Mouse (Mus musculus): ENCODE results near the gene Nfkb2.
A peak's percentile ranks its signal among the peaks of the same experiment; 100 is the strongest.

The Nfkb2 gene

DNA sequence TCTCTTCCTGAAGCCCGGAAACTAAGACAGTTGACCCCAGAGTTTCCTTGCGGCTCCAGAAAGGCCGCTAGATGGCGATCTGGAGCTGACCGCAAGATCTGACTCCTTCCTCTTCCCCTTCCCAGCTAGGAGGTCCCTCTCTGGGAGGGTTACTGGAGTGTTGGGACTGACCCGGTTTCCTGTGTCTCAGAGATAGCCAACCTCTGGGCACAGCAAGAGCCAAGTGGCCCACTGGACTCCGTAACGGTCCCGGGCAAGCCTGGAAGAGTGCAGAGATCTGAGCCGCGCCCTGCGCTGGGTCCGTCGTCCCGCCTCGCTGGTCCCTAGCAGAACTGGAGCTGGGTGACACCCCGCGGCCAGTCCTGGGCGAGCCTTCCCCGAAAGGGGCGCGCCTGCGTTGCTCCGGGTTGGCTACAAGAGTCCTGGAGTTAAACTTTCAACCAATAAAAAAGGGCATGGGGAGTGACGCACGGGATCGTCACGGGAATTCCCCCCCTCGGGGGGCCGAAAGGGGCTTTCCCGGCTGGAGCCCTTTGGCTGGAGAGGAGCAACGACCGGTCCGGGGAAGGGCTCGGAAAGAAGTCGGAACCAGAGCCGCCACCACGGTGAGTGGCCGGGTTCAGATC, at the start of gene Nfkb2:
Nfkb2 (plus strand) TSS at position 105 of the 626 bp plus-strand sequence.
- peak; percentile 79 for DNase-seq

DNA sequence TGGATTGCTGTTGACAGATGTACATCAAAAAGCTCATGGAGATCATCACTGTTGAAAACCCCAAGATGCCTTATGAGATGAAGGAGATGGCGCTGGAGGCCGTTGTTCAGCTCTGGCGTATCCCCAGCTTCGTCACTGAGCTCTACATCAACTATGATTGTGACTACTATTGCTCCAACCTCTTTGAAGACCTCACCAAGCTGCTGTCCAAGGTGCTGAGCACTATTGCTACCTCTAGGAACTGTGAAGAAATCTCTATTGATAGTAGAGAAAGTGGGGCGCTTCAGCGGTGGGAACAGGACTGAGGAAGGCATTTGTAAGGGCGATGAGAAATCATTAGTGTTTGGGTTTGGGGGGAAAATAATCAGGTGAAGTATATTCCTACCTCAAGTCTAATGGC, 39.4 kb upstream of the Nfkb2 start:
- DNase-seq = no peak

DNA sequence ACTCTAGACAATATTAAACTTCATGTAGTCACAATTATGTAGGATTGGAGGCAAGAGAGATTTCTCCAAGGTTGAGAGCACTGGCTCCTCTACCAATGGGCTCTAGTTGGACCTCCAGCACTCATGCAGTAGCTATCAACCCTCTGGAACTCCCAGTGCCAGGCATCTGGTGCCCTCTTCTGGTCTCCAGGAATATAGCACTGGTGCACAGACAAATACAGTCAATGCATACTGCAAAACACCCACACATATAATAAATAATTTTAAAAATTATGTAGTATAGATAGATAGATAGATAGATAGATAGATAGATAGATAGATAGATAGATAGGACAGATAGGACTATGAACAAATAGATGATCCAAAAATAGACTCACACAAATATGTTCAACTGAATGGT, 28.8 kb upstream of the Nfkb2 start:
- DNase-seq = no peak

DNA sequence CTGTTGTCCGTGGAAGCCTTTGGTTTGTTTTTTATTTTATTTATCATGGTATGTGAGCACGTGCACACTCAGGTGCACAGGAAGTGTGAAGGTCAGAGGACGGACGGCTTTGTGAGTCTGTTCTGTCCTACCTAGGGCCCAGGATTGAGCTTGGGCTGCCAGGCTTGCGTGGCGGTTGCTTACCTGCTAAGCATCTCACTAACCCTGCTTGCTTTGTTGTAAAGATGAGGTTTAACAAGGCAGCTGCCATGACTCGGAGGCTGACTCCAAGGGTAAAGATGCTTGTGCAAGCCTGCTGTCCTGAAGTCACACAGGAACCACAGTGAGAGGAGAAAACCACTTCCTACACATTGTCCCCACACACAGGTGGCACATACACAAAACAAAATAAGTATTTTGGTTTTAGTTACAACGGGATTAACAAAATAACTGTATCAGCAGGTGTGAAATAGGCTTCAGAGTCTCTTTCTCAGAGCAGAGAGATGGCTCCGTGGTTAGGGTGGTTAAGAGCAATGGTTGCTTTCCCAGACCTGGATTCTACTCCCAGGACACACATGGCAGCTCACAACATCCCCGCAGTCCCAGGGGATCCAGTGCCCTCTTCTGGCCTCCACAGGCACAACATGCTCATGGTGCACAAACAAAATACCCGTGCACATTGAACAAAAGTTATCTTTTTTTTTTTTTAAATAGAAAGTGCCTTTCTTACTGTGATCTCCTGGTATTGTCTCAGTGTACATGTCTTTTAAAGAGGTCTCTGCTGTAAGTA, 21.9 kb upstream of the Nfkb2 start:
- DNase-seq = no peak

DNA sequence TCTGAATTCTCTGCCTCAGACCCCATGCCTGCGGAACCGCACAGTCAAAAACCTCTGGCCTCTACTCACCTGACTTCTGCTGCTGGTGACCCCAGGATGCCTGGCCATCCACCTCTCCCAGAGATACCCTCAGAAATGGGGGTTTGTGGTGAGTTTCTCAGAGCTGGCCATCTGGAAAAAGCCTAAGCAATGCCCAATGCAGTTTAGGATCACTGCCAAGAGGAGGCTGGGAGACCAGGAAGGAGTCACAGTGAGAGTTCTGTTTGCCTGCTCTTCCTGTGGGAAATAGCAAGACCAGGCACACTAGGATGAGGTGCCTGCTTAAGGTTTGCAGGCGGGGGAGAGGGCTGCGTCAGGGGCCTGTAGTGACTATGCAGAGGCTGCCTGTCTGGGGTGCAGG, 19.4 kb upstream of the Nfkb2 start:
- DNase-seq = peak; percentile 35

DNA sequence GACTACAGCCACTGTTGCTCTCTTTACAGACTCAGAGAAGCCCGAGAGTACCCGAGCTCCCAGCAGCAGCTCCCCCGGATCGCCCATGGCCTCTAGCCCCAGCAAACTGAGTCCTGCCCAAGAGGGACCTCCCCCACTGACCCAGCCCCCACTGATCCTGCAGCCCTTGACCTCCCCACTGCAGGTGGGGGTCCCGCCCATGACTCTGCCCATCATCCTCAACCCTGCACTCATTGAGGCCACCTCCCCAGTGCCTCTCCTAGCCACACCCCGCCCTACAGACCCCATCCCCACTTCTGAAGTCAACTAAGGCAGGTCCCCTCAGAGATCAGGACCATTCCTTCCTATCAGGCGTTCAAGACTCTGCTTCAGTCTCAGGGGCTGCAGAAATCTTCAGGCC, 18.5 kb upstream of the Nfkb2 start:
- DNase-seq = peak; percentile 11

DNA sequence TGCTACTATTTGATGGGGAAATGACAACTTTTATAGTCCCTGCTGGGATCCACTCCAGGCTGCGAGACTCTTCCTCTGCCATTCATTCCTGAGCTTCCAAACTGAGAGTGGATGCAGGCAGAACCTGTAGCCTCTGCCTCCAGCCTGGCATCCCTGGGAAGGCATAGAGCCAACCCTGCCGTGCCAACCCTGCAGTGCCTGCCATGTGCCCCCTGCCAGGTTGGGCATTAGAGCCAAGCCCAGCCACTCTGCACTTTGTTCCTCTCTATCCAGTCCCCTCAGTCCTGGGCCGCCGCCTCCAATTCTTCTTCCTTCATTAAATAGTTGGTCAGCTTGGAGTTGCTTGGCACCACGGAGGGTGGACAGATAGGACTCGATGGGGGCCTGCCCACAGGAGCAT, 18.1 kb upstream of the Nfkb2 start:
- peak; percentile 87 for DNase-seq

DNA sequence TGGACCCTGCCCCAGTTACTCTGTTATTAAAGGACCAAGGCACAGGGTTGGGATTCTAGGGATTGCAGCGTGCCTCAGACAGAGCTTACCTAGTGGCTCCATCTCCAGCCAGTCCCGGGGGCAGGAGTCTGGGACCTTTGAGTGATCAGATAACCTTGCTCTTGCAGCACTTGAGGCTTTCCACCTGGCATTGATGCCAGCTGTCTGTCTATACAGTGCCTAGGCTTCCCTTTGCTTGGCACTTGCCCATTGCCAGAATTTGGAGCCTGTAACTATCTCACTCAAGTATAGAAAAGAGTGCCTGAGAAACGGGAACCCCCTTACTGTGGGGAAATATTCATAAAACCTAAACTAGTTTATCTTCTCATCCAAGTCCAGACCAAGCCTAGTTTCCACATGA, 17.2 kb upstream of the Nfkb2 start:
- DNase-seq = no peak

DNA sequence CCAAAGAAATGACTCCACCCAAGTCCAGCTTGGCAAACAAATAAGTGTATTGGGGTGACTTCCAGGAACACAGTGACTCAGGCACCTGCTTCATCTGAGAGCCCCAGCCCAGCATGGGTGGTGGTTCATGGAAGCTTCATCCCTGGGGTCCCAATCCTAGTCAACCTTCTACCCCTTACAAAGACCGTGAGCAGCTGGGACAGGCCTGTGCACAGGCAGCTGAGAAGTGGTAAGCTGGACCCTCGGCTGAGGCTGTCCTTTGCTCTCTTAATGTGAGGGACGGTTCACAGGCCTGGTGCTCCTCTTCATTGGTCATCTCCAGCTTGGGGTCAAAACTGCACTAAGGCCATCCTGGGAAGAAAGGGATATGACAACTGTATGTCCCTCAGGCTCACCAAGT, 16.6 kb upstream of the Nfkb2 start:
- DNase-seq = no peak

DNA sequence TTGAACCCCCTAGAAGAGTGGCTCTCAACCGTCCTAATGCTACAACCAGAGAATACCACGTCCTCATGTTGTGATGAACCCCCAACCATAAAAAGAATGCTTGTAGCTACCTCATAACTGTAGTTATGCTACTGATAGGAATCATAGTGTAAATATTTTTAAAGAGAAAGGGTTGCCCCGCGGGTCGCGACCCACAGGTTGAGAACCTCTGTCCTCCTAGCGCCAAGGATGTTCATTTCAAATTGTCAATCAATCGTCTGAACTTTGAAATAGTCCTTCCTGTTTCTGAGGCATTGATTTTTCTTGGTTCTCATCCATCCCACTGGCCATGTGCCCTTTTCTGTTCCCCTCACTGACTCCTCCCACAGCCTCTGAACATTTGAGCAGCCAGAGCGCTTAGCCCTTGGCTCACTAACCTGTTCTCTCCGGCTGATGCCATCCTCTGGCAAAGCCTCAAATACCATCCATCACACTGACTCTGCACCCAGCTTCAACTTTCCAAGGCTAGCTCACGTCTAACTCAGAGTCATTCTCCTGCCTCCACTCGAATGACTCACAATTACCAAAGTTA, 13.5 kb upstream of the Nfkb2 start:
- no peak for DNase-seq

DNA sequence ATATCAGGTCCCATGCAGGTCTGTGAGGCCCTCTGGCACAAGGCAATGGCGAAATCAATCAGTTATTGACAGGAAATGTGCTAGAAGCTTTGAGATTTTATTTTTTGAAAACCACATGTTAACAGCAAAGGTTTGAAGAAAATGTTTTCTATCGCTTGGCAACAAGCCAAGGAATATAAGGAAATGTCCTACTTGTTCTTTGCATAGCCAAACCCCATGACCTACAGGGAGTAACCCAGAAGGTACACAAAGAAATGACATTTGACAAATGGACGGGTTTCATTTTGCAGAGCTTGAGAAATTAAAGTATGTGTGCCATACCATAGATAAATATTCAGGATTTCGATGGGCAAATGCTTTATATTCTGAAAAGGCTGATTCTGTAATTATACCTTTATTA, 7.2 kb upstream of the Nfkb2 start:
- DNase-seq = no peak

DNA sequence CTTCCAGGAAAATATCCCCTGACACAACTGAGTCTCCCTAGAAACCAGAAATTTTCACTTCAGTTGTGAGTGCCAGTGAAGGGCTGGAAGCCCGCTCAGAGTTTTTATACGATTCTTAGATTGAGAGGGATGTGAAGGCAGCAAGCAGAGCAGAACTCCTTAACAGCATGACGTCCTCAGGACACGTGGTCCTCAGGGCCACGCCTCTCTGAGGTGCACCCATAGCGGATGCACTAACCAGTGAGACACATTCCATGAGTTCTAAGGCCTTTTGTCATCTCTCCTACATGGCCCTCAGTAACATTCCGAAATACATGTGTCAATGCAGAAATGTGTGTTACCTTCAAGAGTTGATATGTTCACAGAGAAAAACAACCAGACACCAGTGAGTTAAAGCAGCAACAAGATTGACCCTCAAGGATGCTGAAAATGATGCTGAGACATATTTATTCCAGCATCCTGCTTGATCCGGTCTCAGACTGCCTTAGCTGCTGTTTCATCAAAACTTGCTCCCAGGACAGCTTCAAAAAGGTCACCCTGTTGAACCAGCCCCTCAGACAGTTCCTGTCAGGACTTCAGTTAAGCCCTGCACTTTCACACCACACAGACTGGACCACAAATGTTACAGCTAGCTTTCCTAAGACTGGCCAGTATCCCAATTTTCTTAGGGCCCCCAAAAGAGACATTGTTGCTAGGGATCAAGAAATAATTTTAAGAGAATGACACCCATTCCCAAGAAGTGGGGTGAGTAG, 3.6 kb upstream of the Nfkb2 start:
- DNase-seq = no peak

DNA sequence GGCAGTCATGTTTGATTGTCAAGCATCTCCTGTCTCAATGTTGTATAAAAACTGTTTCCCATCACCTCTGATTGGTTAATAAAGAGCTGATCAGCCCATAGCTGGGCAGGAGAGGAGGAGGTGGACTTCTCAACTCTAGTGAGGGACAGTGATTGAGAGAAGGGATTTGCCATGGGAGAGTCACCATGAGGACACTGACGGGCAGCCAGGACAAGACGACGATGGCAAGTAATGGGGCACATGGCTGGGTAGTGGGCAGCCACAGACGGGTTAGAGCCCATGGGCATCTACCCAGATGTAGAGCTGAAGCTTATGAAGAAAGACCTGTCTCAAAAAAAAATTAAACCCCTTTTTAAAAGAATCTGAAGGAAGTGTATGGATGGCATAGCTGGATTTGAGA, 1.6 kb upstream of the Nfkb2 start:
- DNase-seq = no peak

DNA sequence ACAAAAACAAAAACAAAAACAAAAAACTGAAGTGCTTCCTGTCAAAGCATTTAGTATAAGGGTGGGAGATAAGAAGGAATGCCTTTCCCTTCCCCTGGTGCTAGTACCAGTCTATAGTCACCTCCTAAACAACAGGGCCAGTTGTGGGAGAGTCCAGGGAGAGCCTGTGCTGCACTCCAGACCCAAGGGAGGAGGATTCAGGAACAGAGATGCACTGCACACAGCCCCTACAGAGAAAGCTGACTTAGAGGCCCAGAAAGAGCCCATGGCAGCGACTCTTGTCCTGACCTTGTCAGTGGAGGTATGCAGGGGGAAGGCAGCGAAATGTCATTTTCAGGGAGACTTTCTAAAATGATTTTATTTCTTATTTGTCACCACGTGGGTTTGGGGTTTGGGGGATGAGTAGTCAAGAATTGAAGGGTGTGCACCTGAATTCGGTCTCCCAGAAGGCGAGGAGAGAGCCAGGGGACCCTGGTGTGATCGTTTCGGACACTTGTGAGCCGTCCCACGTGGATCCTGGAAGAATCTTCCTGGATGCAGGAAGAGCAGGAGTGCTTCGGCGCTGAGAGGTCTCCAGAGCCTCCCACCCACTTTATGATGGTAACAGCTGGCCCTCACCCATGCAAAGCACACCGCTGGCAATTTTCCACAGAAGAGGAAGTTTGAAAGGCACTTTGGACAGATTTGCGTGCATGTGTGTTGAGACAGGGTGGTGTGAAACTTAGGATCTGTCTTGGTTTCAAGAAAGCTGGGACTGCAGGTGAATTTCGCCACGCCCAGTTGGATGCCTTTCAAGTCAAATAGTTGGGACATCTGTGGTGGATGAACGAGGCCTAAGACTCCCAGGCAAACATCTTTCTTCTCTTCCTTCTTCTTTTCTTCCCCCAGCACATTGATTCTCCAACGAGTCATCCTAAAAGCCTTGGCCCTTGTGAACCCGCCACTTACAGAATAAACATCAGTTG, 587 bp upstream of the Nfkb2 start:
- DNase-seq = no peak

DNA sequence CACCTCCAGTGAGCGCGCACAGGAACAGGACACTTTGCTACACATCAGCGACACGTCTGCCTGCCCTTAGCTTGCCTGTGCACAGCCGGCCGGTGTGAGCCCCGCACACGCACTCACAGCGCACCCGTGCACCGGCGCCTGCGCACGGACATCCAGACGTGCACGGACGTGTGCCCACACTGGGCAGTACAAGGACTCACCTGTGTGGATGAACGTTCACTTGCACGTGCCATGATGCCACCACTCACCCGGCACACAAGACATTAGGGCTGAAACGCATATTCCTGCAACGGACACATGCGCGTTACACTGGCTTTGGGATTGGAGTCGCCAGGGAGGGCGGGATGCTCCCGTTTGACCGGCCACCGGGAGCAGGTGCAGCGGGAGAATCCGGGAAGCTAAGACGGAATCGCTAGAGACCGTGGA, 801 bp downstream of the Nfkb2 start:
- DNase-seq = peak; percentile 13

DNA sequence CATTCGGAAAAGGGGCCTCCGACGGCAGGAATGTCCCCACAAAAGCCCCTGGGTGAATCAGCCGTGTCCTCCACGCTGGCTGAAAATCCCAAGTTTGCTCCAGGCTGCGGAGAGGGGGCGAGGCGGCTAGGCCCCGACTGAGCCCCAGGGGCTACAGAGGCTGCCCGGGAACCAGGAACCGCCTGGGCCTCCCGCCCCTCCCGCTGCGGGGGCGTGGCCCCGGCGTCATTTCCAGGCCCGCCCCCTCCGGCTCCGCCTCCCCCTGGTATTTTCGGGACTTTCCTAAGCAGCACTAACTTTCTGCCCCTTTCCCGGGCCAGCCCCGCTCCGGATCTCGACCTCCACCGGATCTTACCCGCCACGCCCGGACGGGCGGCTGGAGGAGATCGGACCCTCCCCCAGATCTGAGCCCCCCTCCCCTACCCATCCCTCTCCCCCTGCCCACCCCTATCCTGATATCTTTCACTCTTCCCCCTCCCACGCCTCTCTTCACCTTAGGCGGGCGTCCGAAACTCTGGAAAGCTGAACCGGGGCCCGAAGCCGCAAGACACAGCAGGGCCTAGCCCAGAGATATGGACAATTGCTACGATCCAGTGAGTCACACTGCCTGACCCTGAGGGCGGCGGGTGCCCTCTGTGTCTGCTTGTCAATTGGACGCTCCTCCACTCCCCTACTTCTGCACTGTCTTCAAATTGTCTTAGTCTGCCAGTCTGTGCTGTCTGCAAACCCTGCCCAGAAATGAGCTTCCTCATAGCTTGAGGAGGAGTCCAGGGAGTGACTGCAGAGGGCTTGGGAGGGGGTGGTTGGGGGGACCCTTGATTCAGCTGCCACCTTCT, 1.5 kb downstream of the Nfkb2 start:
- DNase-seq = no peak

DNA sequence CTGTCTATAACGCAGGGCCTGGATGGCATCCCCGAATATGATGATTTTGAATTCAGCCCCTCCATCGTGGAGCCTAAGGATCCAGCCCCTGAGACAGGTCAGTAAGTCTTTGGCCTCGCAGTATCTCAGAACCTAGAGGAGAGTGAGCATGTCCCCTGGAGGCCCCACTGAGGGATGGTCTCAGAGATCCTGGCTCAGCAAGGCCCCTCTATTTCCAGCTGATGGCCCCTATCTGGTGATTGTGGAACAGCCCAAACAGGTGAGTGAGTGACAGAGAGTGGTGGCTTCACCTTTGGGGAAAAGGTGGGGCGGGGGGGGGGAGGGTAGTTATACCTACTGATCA, 2.1 kb downstream of the Nfkb2 start:
- DNase-seq = no peak

DNA sequence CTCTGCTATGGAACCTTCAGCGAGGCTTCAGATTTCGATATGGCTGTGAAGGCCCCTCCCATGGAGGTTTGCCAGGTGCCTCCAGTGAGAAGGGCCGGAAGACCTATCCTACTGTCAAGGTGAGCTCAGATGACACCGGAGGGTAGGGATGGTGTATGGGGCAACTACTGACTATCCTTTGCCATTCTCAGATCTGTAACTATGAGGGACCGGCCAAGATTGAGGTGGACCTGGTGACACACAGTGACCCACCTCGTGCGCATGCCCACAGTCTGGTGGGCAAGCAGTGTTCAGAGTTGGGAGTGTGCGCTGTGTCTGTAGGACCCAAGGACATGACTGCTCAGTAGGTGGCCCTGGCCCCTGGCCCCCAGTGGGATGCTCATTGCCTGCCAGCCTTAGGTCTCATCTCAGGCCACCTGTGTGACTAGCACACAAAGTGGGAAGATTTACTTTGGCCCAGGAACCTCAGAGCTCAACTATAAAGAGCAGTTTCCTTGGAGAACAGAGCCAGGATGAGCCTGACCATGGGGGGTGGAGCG, 2.7 kb downstream of the Nfkb2 start:
- DNase-seq = no peak

DNA sequence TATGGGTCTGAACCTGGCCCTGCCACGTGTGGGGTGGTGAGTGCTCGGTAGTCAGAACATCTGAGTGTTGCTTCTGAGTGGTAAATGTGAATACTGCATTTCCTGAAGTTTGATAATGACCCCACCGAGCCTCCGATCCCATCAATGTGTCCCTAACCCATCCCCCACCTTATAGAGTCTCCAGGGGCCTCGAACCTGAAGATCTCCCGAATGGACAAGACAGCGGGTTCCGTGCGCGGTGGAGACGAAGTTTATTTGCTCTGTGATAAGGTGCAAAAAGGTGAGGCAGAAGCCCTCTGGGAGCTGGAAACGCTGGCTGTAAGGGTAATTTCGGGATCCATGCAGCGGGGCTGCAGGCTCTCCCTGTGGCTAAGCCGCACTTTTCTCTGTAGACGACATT, 3.7 kb downstream of the Nfkb2 start:
- DNase-seq = peak; percentile 19

DNA sequence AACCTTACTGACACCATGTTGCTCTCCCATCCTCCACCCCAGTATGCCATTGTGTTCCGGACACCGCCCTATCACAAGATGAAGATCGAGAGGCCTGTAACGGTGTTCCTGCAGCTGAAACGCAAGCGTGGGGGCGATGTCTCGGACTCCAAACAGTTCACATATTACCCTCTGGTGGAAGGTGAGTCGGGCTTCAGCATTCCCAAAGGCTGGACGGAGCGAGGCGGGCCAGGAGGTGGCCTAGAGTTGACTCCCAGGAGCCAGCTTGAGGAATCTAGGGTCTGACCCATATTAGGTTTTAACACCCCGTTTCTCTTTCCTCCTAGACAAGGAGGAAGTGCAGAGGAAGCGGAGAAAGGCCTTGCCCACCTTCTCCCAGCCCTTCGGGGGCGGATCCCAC, 4.2 kb downstream of the Nfkb2 start:
- peak; percentile 32 for DNase-seq

DNA sequence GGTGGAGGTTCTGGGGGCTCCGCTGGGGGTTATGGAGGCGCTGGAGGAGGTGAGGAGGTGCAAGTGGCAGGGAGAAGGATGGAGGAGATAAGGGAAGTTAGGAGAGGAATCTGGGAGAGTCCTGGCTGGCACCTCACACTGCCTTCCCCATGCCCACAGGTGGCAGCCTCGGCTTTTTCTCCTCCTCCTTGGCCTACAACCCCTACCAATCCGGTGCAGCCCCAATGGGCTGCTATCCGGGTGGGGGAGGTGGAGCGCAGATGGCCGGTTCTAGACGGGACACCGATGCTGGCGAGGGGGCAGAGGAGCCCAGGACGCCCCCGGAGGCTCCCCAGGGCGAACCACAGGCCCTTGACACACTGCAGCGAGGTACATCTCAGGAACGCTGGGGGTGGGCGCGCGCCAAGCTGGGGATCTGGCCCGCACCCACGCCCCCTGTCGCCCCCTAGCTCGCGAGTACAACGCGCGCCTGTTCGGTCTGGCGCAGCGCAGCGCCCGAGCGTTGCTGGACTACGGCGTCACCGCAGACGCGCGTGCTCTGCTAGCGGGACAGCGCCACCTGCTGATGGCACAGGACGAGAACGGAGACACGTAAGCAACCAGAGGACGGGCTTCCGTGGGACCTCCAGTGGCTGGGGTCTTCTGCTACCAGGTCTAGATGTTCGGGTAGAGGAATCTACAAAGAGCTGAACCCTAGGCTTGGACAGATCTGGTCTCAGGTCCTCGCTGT, 4.8 kb downstream of the Nfkb2 start:
- peak; percentile 89 for DNase-seq

All from cerebellum, adult 8-10 months (tissue).